Mouse (Mus musculus) urinary bladder, postnatal 0 days (tissue): ENCODE measurements around the gene Acan. TPM values are rescaled to one million over a fixed set of nuclear protein-coding genes. Genes with fewer than 3 reads are reported as not detected.

Source experiments
- polyA plus RNA-seq: library from polyadenylated mRNA; unstranded; fragments of >200 nt; fragmentation: Nextera tagmentation; extraction: Ambion mirVana; gene quantifications from 2 replicates; pipeline ENCODE4 v1.2.1, GENCODE M21; 2015

Gene Acan
- polyA plus RNA-seq, result 0.19 and 0.30 TPM in 2 replicates

DNA sequence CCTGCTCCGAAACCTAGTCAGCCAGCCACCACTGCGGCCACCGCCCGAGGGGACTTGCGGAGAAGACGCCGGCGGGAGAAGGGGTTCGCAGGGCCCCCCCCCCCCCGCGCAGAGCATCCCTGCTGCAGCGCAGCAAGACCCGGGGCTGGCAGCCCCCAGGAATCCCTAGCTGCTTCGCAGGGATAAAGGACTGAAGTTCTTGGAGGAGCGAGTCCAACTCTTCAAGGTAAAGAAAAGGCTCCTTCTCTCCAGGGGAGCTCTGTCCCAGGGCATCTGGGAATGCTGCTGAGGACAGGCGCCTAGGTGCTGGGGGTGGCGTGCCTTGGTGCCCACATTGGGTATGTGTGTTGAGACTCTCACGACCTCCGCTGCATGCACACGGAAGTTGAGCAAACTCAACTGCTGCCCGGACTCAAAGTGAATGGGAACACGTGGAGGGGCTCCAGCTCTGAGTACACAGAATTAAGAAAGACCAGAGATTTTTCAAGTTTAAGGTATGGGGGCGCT, at the start of gene Acan:
Gene Acan, plus strand, starts transcription at position 101 of the 507 bp plus-strand sequence.

DNA sequence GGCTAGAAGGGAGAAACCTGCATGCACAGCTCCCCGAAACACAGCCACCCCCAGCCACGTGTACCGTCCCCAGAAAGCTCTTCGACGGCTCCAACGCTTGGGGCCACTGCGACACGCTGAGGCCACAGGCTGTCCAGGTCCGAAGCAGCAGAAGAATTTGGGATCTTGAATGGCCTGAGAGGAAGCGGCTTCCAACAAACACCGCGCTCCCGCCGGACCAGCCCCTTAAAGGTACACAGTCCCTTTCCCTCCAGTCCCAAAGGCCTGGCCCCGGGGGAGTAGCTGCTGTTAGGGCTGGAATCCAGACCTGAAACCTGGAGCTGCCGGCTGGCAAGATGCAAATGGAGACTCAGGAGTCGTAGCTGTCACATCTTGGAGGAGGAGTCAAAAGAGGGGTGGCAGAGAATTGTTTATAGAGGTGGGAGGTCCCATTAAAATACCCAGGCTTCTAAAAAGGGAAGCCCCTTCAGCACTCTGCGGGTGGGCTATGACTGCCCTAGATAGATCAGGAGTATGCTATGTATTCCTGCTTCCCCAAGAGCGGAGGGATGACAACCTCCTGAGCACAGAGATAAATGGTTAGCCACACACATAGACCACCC, 77.7 kb downstream of the Acan start, which contains the start of gene Hapln3:
Gene Hapln3, minus strand, starts transcription at position 176 of the 602 bp plus-strand sequence.

DNA sequence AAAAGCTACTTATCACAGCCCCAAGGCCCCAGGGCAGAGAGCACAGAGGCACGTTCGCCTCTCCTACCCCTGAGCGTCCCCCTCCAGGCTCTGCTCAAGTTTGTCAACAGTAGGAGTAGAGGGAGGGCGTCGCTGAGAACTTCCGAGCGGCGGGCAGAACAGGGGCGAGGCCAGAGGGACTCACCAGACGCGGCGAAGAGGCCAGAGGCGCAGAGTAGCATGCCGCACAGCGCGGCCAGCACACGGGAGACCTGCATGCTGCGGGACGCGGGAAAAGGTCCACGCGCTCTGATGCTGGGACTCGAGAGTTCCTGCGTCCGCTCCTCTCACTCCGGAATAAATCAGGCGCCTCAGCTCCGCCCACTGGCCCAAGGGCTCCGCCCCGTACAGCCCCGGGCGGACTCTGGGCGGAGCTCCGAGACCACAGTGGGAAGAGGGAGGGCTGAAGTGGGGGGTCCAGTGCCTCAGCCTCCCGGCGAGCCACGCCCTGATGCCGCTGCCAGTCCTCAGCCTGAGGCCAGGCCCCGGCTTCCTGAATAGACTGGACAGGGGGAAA, 95.5 kb downstream of the Acan start, which contains the start of gene Mfge8:
Gene Mfge8, minus strand, starts transcription at position 350 of the 556 bp plus-strand sequence.

Other genes starting within 250 kb of the Acan start
- 7.9 and 9.5 TPM in 2 replicates for gene Det1, start 206.2 kb upstream of the Acan start, polyA plus RNA-seq
- 46.6 and 47.1 TPM in 2 replicates for gene Aen, start 157.6 kb upstream of the Acan start, polyA plus RNA-seq
- gene Isg20, start 140.1 kb upstream of the Acan start, polyA plus RNA-seq, result 19.7 and 27.3 TPM in 2 replicates
- gene Hapln3, start 77.5 kb downstream of the Acan start, polyA plus RNA-seq, result 0.82 and 1.5 TPM in 2 replicates
- 239 and 240 TPM in 2 replicates for gene Mfge8, start 95.6 kb downstream of the Acan start, polyA plus RNA-seq
- gene Abhd2, start 219.7 kb downstream of the Acan start, polyA plus RNA-seq, result 8.6 and 11.5 TPM in 2 replicates